Mouse (Mus musculus): ENCODE measurements at regions not wholly inside any gene's neighbourhood (a gene's known extent, or its start where the extent isn't known, plus 50 kb on each side); places are given as distances from the start of the nearest gene placed in this dataset.

- no peak overlapping the region for H3K27ac ChIP-seq
- no peak overlapping the region for H3K4me2 ChIP-seq
- H3K27me3 ChIP-seq, result no peaks in the 10 kb centered on the region
- no peaks in the 10 kb centered on the region for H3K9me3 ChIP-seq
- no peaks in the 10 kb centered on the region for H3K4me1 ChIP-seq (replicated peaks)
- H3K4me3 ChIP-seq (replicated peaks), result no peak overlapping the region
- no peak for ATAC-seq (ENCODE audit: insufficient number of reproducible peaks, insufficient read depth, low FRiP score, low TSS enrichment, low read depth)
- H3K36me3 ChIP-seq, result no peaks in the 10 kb centered on the region
- WGBS, result 80% methylated on average over 2 of the region's 2 CpGs
- H3K9ac ChIP-seq (replicated peaks), result no peak overlapping the region
Observed at GRCm38 (mm10) chr3:34764559-34764958, 114.4 kb downstream of the Sox2 start.

- Histone ChIP-seq H3K36me3 (no peaks in the 10 kb centered on the region), H3K4me3 (replicated peaks) (no peak overlapping the region), H3K9me3 (no peaks in the 10 kb centered on the region), H3K4me2 (no peak overlapping the region), H3K9ac (replicated peaks) (no peak overlapping the region), H3K27ac (no peak overlapping the region), H3K27me3 (no peaks in the 10 kb centered on the region), H3K4me1 (replicated peaks) (no peaks in the 10 kb centered on the region)
- WGBS, result 80% methylated on average over 6 of the region's 6 CpGs
- ATAC-seq (ENCODE audit: insufficient number of reproducible peaks, insufficient read depth, low FRiP score, low TSS enrichment, low read depth), result no peak
Observed at GRCm38 (mm10) chr3:34765151-34765550, 114.9 kb downstream of the Sox2 start.

- 18% methylated on average over 2 of the region's 3 CpGs for WGBS
- Histone ChIP-seq H3K36me3 (no peaks in the 10 kb centered on the region), H3K4me1 (replicated peaks) (peaks cover 2% of the 10 kb centered on the region; the same call in 1 of the 2 replicates), H3K4me2 (no peak overlapping the region), H3K27me3 (peaks cover 8% of the 10 kb centered on the region; the same call in 1 of the 2 replicates), H3K9ac (replicated peaks) (no peak overlapping the region), H3K9me3 (no peaks in the 10 kb centered on the region), H3K4me3 (replicated peaks) (no peak overlapping the region), H3K27ac (no peak overlapping the region)
- no peak for ATAC-seq (ENCODE audit: insufficient number of reproducible peaks, insufficient read depth, low FRiP score, low TSS enrichment, low read depth)
Observed at GRCm38 (mm10) chr3:34769818-34770217, 119.6 kb downstream of the Sox2 start.

GRCm38 (mm10) chr3:34770271-34770670 is 120.1 kb downstream of the Sox2 start:
- peaks cover 8% of the 10 kb centered on the region; the same call in 1 of the 2 replicates for H3K27me3 ChIP-seq
- H3K9ac ChIP-seq (replicated peaks), result no peak overlapping the region
- H3K27ac ChIP-seq, result no peak overlapping the region
- no peak overlapping the region for H3K4me3 ChIP-seq (replicated peaks)
- H3K4me1 ChIP-seq (replicated peaks), result peaks cover 2% of the 10 kb centered on the region; the same call in 1 of the 2 replicates
- 76% methylated on average over 6 of the region's 6 CpGs for WGBS
- ATAC-seq (ENCODE audit: insufficient number of reproducible peaks, insufficient read depth, low FRiP score, low TSS enrichment, low read depth), result no peak
- no peak overlapping the region for H3K4me2 ChIP-seq
- no peaks in the 10 kb centered on the region for H3K9me3 ChIP-seq
- H3K36me3 ChIP-seq, result no peaks in the 10 kb centered on the region

GRCm38 (mm10) chr3:34772035-34772434 is 121.8 kb downstream of the Sox2 start:
- Histone ChIP-seq H3K4me2 (no peak overlapping the region), H3K36me3 (no peaks in the 10 kb centered on the region), H3K27me3 (peaks cover 8% of the 10 kb centered on the region; the same call in 1 of the 2 replicates), H3K9ac (replicated peaks) (no peak overlapping the region), H3K4me3 (replicated peaks) (no peak overlapping the region), H3K4me1 (replicated peaks) (peaks cover 2% of the 10 kb centered on the region; the same call in 1 of the 2 replicates), H3K9me3 (no peaks in the 10 kb centered on the region), H3K27ac (no peak overlapping the region)
- ATAC-seq (ENCODE audit: insufficient number of reproducible peaks, insufficient read depth, low FRiP score, low TSS enrichment, low read depth), result no peak
- 86% methylated on average over 3 of the region's 3 CpGs for WGBS

GRCm38 (mm10) chr3:34773678-34774425 is 123.6 kb downstream of the Sox2 start:
- 26% methylated on average over 23 of the region's 23 CpGs for WGBS
- Histone ChIP-seq H3K27me3 (peaks cover 8% of the 10 kb centered on the region; the same call in 1 of the 2 replicates), H3K4me1 (replicated peaks) (peaks cover 2% of the 10 kb centered on the region; the same call in 1 of the 2 replicates), H3K36me3 (no peaks in the 10 kb centered on the region), H3K27ac (no peak overlapping the region), H3K9ac (replicated peaks) (no peak overlapping the region), H3K4me3 (replicated peaks) (no peak overlapping the region), H3K9me3 (no peaks in the 10 kb centered on the region), H3K4me2 (peak overlapping the region; percentile 39)
- peak; percentile 63 for ATAC-seq (ENCODE audit: insufficient number of reproducible peaks, insufficient read depth, low FRiP score, low TSS enrichment, low read depth)

GRCm38 (mm10) chr3:34781770-34782169 is 131.6 kb downstream of the Sox2 start:
- Histone ChIP-seq H3K4me3 (replicated peaks) (no peak overlapping the region), H3K27ac (no peak overlapping the region), H3K9me3 (no peaks in the 10 kb centered on the region), H3K9ac (replicated peaks) (no peak overlapping the region), H3K4me2 (no peak overlapping the region), H3K27me3 (no peaks in the 10 kb centered on the region), H3K36me3 (no peaks in the 10 kb centered on the region), H3K4me1 (replicated peaks) (no peaks in the 10 kb centered on the region)
- no peak for ATAC-seq (ENCODE audit: insufficient number of reproducible peaks, insufficient read depth, low FRiP score, low TSS enrichment, low read depth)
- 76% methylated on average over 6 of the region's 6 CpGs for WGBS

GRCm38 (mm10) chr3:34783398-34783797 is 133.2 kb downstream of the Sox2 start:
- Histone ChIP-seq H3K9me3 (no peaks in the 10 kb centered on the region), H3K9ac (replicated peaks) (no peak overlapping the region), H3K4me3 (replicated peaks) (no peak overlapping the region), H3K36me3 (no peaks in the 10 kb centered on the region), H3K27me3 (no peaks in the 10 kb centered on the region), H3K27ac (no peak overlapping the region), H3K4me1 (replicated peaks) (no peaks in the 10 kb centered on the region), H3K4me2 (no peak overlapping the region)
- ATAC-seq (ENCODE audit: insufficient number of reproducible peaks, insufficient read depth, low FRiP score, low TSS enrichment, low read depth), result no peak
- 96% methylated on average over 1 of the region's 1 CpGs for WGBS

- no peaks in the 10 kb centered on the region for H3K36me3 ChIP-seq
- H3K27me3 ChIP-seq, result no peaks in the 10 kb centered on the region
- no peaks in the 10 kb centered on the region for H3K4me1 ChIP-seq (replicated peaks)
- H3K9ac ChIP-seq (replicated peaks), result no peak overlapping the region
- H3K4me2 ChIP-seq, result no peak overlapping the region
- WGBS, result 82% methylated on average over 3 of the region's 3 CpGs
- H3K27ac ChIP-seq, result no peak overlapping the region
- ATAC-seq (ENCODE audit: insufficient number of reproducible peaks, insufficient read depth, low FRiP score, low TSS enrichment, low read depth), result no peak
- no peak overlapping the region for H3K4me3 ChIP-seq (replicated peaks)
- H3K9me3 ChIP-seq, result no peaks in the 10 kb centered on the region
Observed at GRCm38 (mm10) chr3:34787211-34787610, 137.0 kb downstream of the Sox2 start.

- H3K4me3 ChIP-seq (replicated peaks), result peak overlapping the region; percentile 32
- ATAC-seq (ENCODE audit: insufficient number of reproducible peaks, insufficient read depth, low FRiP score, low TSS enrichment, low read depth), result peak; percentile 93
- no peak overlapping the region for H3K27ac ChIP-seq
- 21% methylated on average over 23 of the region's 23 CpGs for WGBS
- no peak overlapping the region for H3K9ac ChIP-seq (replicated peaks)
- H3K27me3 ChIP-seq, result peaks cover 16% of the 10 kb centered on the region; the same call in 1 of the 2 replicates
- peak overlapping the region; percentile 62 for H3K4me2 ChIP-seq
- H3K4me1 ChIP-seq (replicated peaks), result peaks cover 13% of the 10 kb centered on the region
- no peaks in the 10 kb centered on the region for H3K36me3 ChIP-seq
- no peaks in the 10 kb centered on the region for H3K9me3 ChIP-seq
Observed at GRCm38 (mm10) chr3:34795103-34795983, 145.1 kb downstream of the Sox2 start.

- peak overlapping the region; percentile 32 for H3K4me3 ChIP-seq (replicated peaks)
- H3K9me3 ChIP-seq, result no peaks in the 10 kb centered on the region
- peak; percentile 32; the same call in 1 of the 2 replicates for ATAC-seq (ENCODE audit: insufficient number of reproducible peaks, insufficient read depth, low FRiP score, low TSS enrichment, low read depth)
- 11% methylated on average over 5 of the region's 5 CpGs for WGBS
- H3K36me3 ChIP-seq, result no peaks in the 10 kb centered on the region
- H3K27ac ChIP-seq, result no peak overlapping the region
- H3K9ac ChIP-seq (replicated peaks), result no peak overlapping the region
- peaks cover 16% of the 10 kb centered on the region; the same call in 1 of the 2 replicates for H3K27me3 ChIP-seq
- peak overlapping the region; percentile 62 for H3K4me2 ChIP-seq
- peaks cover 17% of the 10 kb centered on the region for H3K4me1 ChIP-seq (replicated peaks)
Observed at GRCm38 (mm10) chr3:34795984-34796266, 145.7 kb downstream of the Sox2 start.

Measured in limb, embryonic 12.5 days (tissue).